Mouse (Mus musculus) erythroblast, embryonic 14.5 days (primary cell): Measurements from ENCODE around the gene Gabrb1.

Source experiments
- GATA1 ChIP-seq: IDR thresholded peaks from 2 replicates; pipeline ENCODE4 v1.6.1; 2012; ENCODE audit warnings: low read length, inconsistent platforms, mixed read lengths
- TAL1 ChIP-seq: IDR thresholded peaks from 3 replicates; pipeline ENCODE4 v1.6.1; 2012; ENCODE audit warnings: low read length, inconsistent platforms, mixed read lengths

- TF ChIP-seq GATA1 (no peak), TAL1 (no peak)
Observed at GRCm38 (mm10) chr5:71986983-71987398, 329.1 kb downstream of the Gabrb1 start.
